Mouse (Mus musculus) CH12.LX (cell line): ENCODE measurements around the gene Troap. TPM values are rescaled to one million over a fixed set of nuclear protein-coding genes. Genes with fewer than 3 reads are reported as not detected.

Source experiments
- DNase-seq: peaks from one replicate; pipeline ENCODE4 v3.0.0-alpha.2; 2013; ENCODE audit errors: extremely low read depth
- H3K27ac ChIP-seq: 2 replicates; pipeline ENCODE4 v1.5.1; 2012; ENCODE audit warnings: low read depth, mild to moderate bottlenecking, control low read depth, moderate library complexity; ENCODE audit not compliant: insufficient read depth
- H3K27me3 ChIP-seq: replicated peaks from 2 replicates; pipeline ENCODE3; 2012; ENCODE audit warnings: inconsistent platforms
- H3K36me3 ChIP-seq, 2 experiments: replicated peaks in 1 of 2; 2 replicates each; pipeline versions ENCODE3 to v1.6.1; 2012; ENCODE audit warnings: inconsistent platforms in 1 of 2, low read length in 1 of 2, mild to moderate bottlenecking in 1 of 2, mixed read lengths in 1 of 2, moderate library complexity in 1 of 2; ENCODE audit not compliant: control insufficient read depth in 1 of 2, insufficient read depth in 1 of 2
- H3K4me1 ChIP-seq, 2 experiments: 2 replicates each; pipeline ENCODE4 v1.6.1; 2012; ENCODE audit warnings: inconsistent platforms in 1 of 2, moderate library complexity in 1 of 2; ENCODE audit not compliant: insufficient read depth in 2 of 2, control insufficient read depth in 1 of 2
- H3K4me2 ChIP-seq: 2 replicates; pipeline ENCODE4 v1.6.1; 2012; ENCODE audit warnings: low read depth, mild to moderate bottlenecking, control low read depth; ENCODE audit not compliant: poor library complexity, insufficient read depth, severe bottlenecking
- H3K4me3 ChIP-seq, 3 experiments: fragments of 150-350 bp in 1 of 3; sonication (generic) in 1 of 3; replicated peaks in 1 of 3; 2 replicates each; pipeline versions ENCODE3 to v1.5.1; 2011 to 2012; ENCODE audit warnings: low read depth in 2 of 3, low read length in 2 of 3, mild to moderate bottlenecking in 2 of 3, moderate library complexity in 2 of 3, control low read depth in 1 of 3, improper control_type of control experiment in 1 of 3, inconsistent platforms in 1 of 3, mixed read lengths in 1 of 3; ENCODE audit not compliant: poor library complexity in 1 of 3
- H3K79me2 ChIP-seq: replicated peaks from 2 replicates; pipeline ENCODE4 v1.6.1; 2012; ENCODE audit warnings: mild to moderate bottlenecking, moderate library complexity; ENCODE audit not compliant: control insufficient read depth, poor library complexity, insufficient read depth, severe bottlenecking; ENCODE audit errors: extremely low read depth
- H3K9ac ChIP-seq: 2 replicates; pipeline ENCODE4 v1.6.1; 2012; ENCODE audit warnings: low read depth, mild to moderate bottlenecking, control low read depth, moderate library complexity; ENCODE audit not compliant: insufficient read depth
- H3K9me3 ChIP-seq: replicated peaks from 2 replicates; pipeline ENCODE3; 2012; ENCODE audit warnings: low read length, inconsistent platforms, mixed read lengths
- BHLHE40 ChIP-seq: IDR thresholded peaks from 2 replicates; pipeline ENCODE4 v1.6.1; 2011; ENCODE audit warnings: mild to moderate bottlenecking, low read depth, low read length, improper control_type of control experiment
- CHD2 ChIP-seq: IDR thresholded peaks from 2 replicates; pipeline ENCODE4 v1.6.1; 2011; ENCODE audit warnings: low read length, improper control_type of control experiment
- CTCF ChIP-seq, 2 experiments: IDR thresholded peaks in 1 of 2; conservative IDR thresholded peaks in 1 of 2; 2 replicates each; pipeline ENCODE4 v1.5.1; 2011 to 2012; ENCODE audit warnings: low read depth in 2 of 2, low read length in 2 of 2, improper control_type of control experiment in 1 of 2, inconsistent platforms in 1 of 2, mild to moderate bottlenecking in 1 of 2, moderate library complexity in 1 of 2
- E2F4 ChIP-seq: IDR thresholded peaks from 2 replicates; pipeline ENCODE4 v1.6.1; 2011; ENCODE audit warnings: low read depth, low read length, improper control_type of control experiment; ENCODE audit not compliant: insufficient replicate concordance
- ELF1 ChIP-seq: IDR thresholded peaks from 2 replicates; pipeline ENCODE4 v1.6.1; 2014; ENCODE audit warnings: low read depth, mild to moderate bottlenecking, inconsistent platforms, low read length, improper control_type of control experiment
- ETS1 ChIP-seq: conservative IDR thresholded peaks from 2 replicates; pipeline ENCODE4 v1.6.1; 2012; ENCODE audit warnings: low read depth, mild to moderate bottlenecking, inconsistent platforms, low read length, improper control_type of control experiment, moderate library complexity
- IRF4 ChIP-seq: IDR thresholded peaks from 2 replicates; pipeline ENCODE4 v1.6.1; 2014; ENCODE audit warnings: low read depth, mild to moderate bottlenecking, inconsistent platforms, low read length, improper control_type of control experiment
- JUND ChIP-seq: conservative IDR thresholded peaks from 2 replicates; pipeline ENCODE4 v1.6.1; 2011; ENCODE audit warnings: low read depth, low read length, improper control_type of control experiment
- KAT2A ChIP-seq: IDR thresholded peaks from 2 replicates; pipeline ENCODE4 v1.6.1; 2012; ENCODE audit warnings: low read length, improper control_type of control experiment, inconsistent platforms; ENCODE audit not compliant: insufficient replicate concordance
- MAFK ChIP-seq: IDR thresholded peaks from 2 replicates; pipeline ENCODE4 v1.6.1; 2011; ENCODE audit warnings: low read length, improper control_type of control experiment; ENCODE audit not compliant: insufficient replicate concordance
- MAX ChIP-seq: IDR thresholded peaks from 2 replicates; pipeline ENCODE4 v1.6.1; 2011; ENCODE audit warnings: low read length, improper control_type of control experiment
- MAZ ChIP-seq: IDR thresholded peaks from 2 replicates; pipeline ENCODE4 v1.6.1; 2012; ENCODE audit warnings: low read depth, mild to moderate bottlenecking, inconsistent platforms, low read length, improper control_type of control experiment, moderate library complexity
- MEF2A ChIP-seq: IDR thresholded peaks from 2 replicates; pipeline ENCODE4 v1.6.1; 2014; ENCODE audit warnings: low read depth, mild to moderate bottlenecking, inconsistent platforms, low read length, improper control_type of control experiment, borderline replicate concordance
- MXI1 ChIP-seq: IDR thresholded peaks from 2 replicates; pipeline ENCODE4 v1.6.1; 2011; ENCODE audit warnings: mild to moderate bottlenecking, low read depth, low read length, improper control_type of control experiment
- MYC ChIP-seq: IDR thresholded peaks from 2 replicates; pipeline ENCODE4 v1.6.1; 2011; ENCODE audit warnings: low read depth, mild to moderate bottlenecking, improper control_type of control experiment, low read length
- NELFE ChIP-seq: IDR thresholded peaks from 2 replicates; pipeline ENCODE4 v1.6.1; 2011; ENCODE audit warnings: low read depth, low read length, improper control_type of control experiment
- NRF1 ChIP-seq: IDR thresholded peaks from 2 replicates; pipeline ENCODE4 v1.6.1; 2014; ENCODE audit warnings: low read depth, mild to moderate bottlenecking, inconsistent platforms, low read length, improper control_type of control experiment, moderate library complexity
- PAX5 ChIP-seq: IDR thresholded peaks from 2 replicates; pipeline ENCODE4 v1.6.1; 2012; ENCODE audit warnings: low read length, inconsistent platforms, mixed read lengths
- POLR2AphosphoS2 ChIP-seq: IDR thresholded peaks from 2 replicates; pipeline ENCODE4 v1.6.1; 2011; ENCODE audit warnings: low read depth, low read length, improper control_type of control experiment
- RAD21 ChIP-seq: IDR thresholded peaks from 2 replicates; pipeline ENCODE4 v1.6.1; 2011; ENCODE audit warnings: low read depth, mild to moderate bottlenecking, low read length, improper control_type of control experiment, moderate library complexity
- RCOR1 ChIP-seq: conservative IDR thresholded peaks from 2 replicates; pipeline ENCODE4 v1.6.1; 2012; ENCODE audit warnings: low read depth, mild to moderate bottlenecking, inconsistent platforms, low read length, improper control_type of control experiment
- SIN3A ChIP-seq: IDR thresholded peaks from 2 replicates; pipeline ENCODE4 v1.6.1; 2012; ENCODE audit warnings: low read length, improper control_type of control experiment, inconsistent platforms
- SMC3 ChIP-seq: IDR thresholded peaks from 2 replicates; pipeline ENCODE4 v1.6.1; 2011; ENCODE audit warnings: low read depth, low read length, improper control_type of control experiment
- TBP ChIP-seq: conservative IDR thresholded peaks from 2 replicates; pipeline ENCODE4 v1.6.1; 2011; ENCODE audit warnings: low read depth, low read length, improper control_type of control experiment
- TCF12 ChIP-seq: IDR thresholded peaks from 2 replicates; pipeline ENCODE4 v1.6.1; 2014; ENCODE audit warnings: low read depth, mild to moderate bottlenecking, inconsistent platforms, low read length, improper control_type of control experiment
- UBTF ChIP-seq: IDR thresholded peaks from 2 replicates; pipeline ENCODE4 v1.6.1; 2012; ENCODE audit warnings: low read depth, mild to moderate bottlenecking, inconsistent platforms, low read length, improper control_type of control experiment, moderate library complexity
- USF1 ChIP-seq: IDR thresholded peaks from 2 replicates; pipeline ENCODE4 v1.6.1; 2014; ENCODE audit warnings: low read depth, mild to moderate bottlenecking, inconsistent platforms, low read length, improper control_type of control experiment
- USF2 ChIP-seq: conservative IDR thresholded peaks from 2 replicates; pipeline ENCODE4 v1.6.1; 2011; ENCODE audit warnings: low read depth, low read length, improper control_type of control experiment
- ZC3H11A ChIP-seq: IDR thresholded peaks from 2 replicates; pipeline ENCODE4 v1.6.1; 2012; ENCODE audit warnings: low read depth, mild to moderate bottlenecking, inconsistent platforms, low read length, improper control_type of control experiment
- ZKSCAN1 ChIP-seq: IDR thresholded peaks from 2 replicates; pipeline ENCODE4 v1.6.1; 2012; ENCODE audit warnings: low read depth, inconsistent platforms, low read length, improper control_type of control experiment, borderline replicate concordance
- ZMIZ1 ChIP-seq: IDR thresholded peaks from 2 replicates; pipeline ENCODE4 v1.6.1; 2012; ENCODE audit warnings: low read depth, mild to moderate bottlenecking, inconsistent platforms, low read length, improper control_type of control experiment
- ZNF384 ChIP-seq: IDR thresholded peaks from 2 replicates; pipeline ENCODE4 v1.6.1; 2012; ENCODE audit warnings: low read depth, low read length, improper control_type of control experiment, inconsistent platforms
- dilution Hi-C: fragments of 300-500 bp; cut with MboI; formaldehyde crosslinking; loops from 2 replicates; pipeline ENCODE4 v1.14.3; 2020; ENCODE audit warnings: low sequenced_read_pairs; ENCODE audit not compliant: extremely low pct_unique_long_range_greater_than_20kb, extremely low pct_ligation_motif_present
- in situ Hi-C: fragments of 300-500 bp; cut with MboI; formaldehyde crosslinking; loops from 3 replicates; pipeline ENCODE4 v1.14.3; 2019; ENCODE audit warnings: low sequenced_read_pairs, low pct_ligation_motif_present, low pct_unique_long_range_greater_than_20kb, mixed read lengths
- polyA plus RNA-seq: library from polyadenylated mRNA; unstranded; fragments of >175 nt; gene quantifications from 2 replicates; pipeline ENCODE4 v1.2.1, GENCODE M21; 2012; ENCODE audit warnings: low read depth; ENCODE audit not compliant: insufficient read length
- total RNA-seq, 2 experiments: library from RNA; depleted of rRNA; stranded (reverse); fragments of 300-350 nt in 1 of 2; fragments of >200 nt in 1 of 2; gene quantifications; 2 replicates each; pipeline ENCODE4 v1.2.3; 2012 to 2014

The Troap gene
- total and polyA plus RNA-seq, 3 experiments, result 17.8 to 74.2 (median 19.2) TPM

- Histone ChIP-seq H3K4me2 (peak overlapping the region; percentile 53; the same call in 1 of the 2 replicates), H3K4me3 (no peak overlapping the region), H3K9me3 (no peaks in the 10 kb centered on the region), H3K4me1 (peaks cover 0 to 17% of the 10 kb centered on the region in 2 experiments; a peak in 2 of 4 replicates), H3K36me3 (peaks cover 0 to under 1% of the 10 kb centered on the region in 2 experiments), H3K27ac (no peak overlapping the region), H3K9ac (no peak overlapping the region), H3K79me2 (no peaks in the 10 kb centered on the region), H3K27me3 (no peaks in the 10 kb centered on the region)
- no peak for DNase-seq
- in situ Hi-C loops (no loop called here), dilution Hi-C loops (no loop called here)
- no peak for TF ChIP-seq SMC3
- TF ChIP-seq MAZ, result no peak
- no peak for TF ChIP-seq USF1
- TF ChIP-seq E2F4, result no peak
- peak; percentile 49 for TF ChIP-seq ZNF384
These were observed 38.5 kb downstream of the Troap start for GRCm38 (mm10) chr15:99112843-99113395.

GRCm38 (mm10) chr15:99113396-99113975 is 39.1 kb downstream of the Troap start:
- dilution Hi-C loops, result no loop called here
- no peak overlapping the region for H3K27ac ChIP-seq
- no peaks in the 10 kb centered on the region for H3K36me3 ChIP-seq
- no peaks in the 10 kb centered on the region for H3K9me3 ChIP-seq
- DNase-seq, result peak; percentile 51
- no peaks in the 10 kb centered on the region for H3K27me3 ChIP-seq
- no peaks in the 10 kb centered on the region for H3K79me2 ChIP-seq
- peaks cover 0 to 17% of the 10 kb centered on the region in 2 experiments; a peak in 2 of 4 replicates for H3K4me1 ChIP-seq
- no peak overlapping the region for H3K9ac ChIP-seq
- peak overlapping the region in 1 of 3 experiments; percentile 3 for H3K4me3 ChIP-seq
- H3K4me2 ChIP-seq, result peak overlapping the region; percentile 53
- in situ Hi-C loops, result no loop called here
- peak; percentile 56 for TF ChIP-seq SMC3
- no peak for TF ChIP-seq CHD2
- TF ChIP-seq NELFE, result no peak; the same call in 1 of the 2 replicates
- TF ChIP-seq TBP, result no peak
- no peak for TF ChIP-seq E2F4
- TF ChIP-seq MAX, result peak; percentile 68; the same call in 1 of the 2 replicates
- TF ChIP-seq SIN3A, result peak; percentile 62
- no peak for TF ChIP-seq IRF4
- no peak for TF ChIP-seq PAX5
- peak; percentile 27 to 66; a peak in 2 of 4 replicates for TF ChIP-seq CTCF (conservative IDR thresholded peaks at IDR 0.05 in 1 of 2, IDR thresholded peaks at IDR 0.05 in 1 of 2; ENCODE audit: low read depth in 2 of 2, low read length in 2 of 2)
- no peak for TF ChIP-seq ETS1
- no peak for TF ChIP-seq RCOR1
- no peak for TF ChIP-seq POLR2AphosphoS2
- no peak for TF ChIP-seq USF2
- TF ChIP-seq NRF1, result no peak
- TF ChIP-seq TCF12, result no peak
- TF ChIP-seq UBTF, result no peak
- peak; percentile 62 for TF ChIP-seq ELF1
- no peak for TF ChIP-seq ZKSCAN1
- no peak for TF ChIP-seq ZC3H11A
- TF ChIP-seq MAFK, result no peak
- no peak for TF ChIP-seq JUND
- TF ChIP-seq ZMIZ1, result no peak
- TF ChIP-seq KAT2A, result no peak
- TF ChIP-seq MEF2A, result no peak
- peak; percentile 29 for TF ChIP-seq ZNF384
- TF ChIP-seq BHLHE40, result no peak; the same call in 1 of the 2 replicates
- peak; percentile 98 for TF ChIP-seq MYC
- TF ChIP-seq RAD21, result peak; percentile 41
- TF ChIP-seq MXI1, result peak; percentile 83; the same call in 1 of the 2 replicates
